9 mouse cellular contexts compared by ENCODE assay signal in the genomic region with DNA sequence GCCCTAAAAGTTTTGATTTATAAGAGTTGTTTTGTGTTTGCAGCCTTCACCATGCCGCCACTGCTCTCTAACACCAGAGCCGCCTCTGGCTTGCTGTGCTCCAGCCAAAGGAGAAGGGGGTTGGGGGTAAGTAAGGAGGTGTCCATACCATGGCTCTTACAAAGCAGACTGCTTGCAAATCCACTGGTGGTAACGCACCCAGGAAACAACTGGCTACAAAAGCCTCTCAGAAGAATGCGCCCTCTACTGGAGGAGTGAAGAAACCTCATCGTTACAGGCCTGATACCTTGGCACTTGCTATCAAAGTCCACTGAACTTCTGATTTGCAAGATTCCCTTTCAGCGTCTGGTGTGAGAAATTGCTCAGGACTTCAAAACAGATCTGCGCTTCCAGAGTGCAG. TPM values are rescaled to one million over a fixed set of nuclear protein-coding genes. Genes with fewer than 3 reads are reported as not detected.
DNase-seq lines count a peak whose midpoint lies in the region; ATAC-seq and TF ChIP-seq lines count a peak whose summit lies in the region.
"Had no signal": no experiment of that assay in that cellular context is flagged by ENCODE, and none has a peak within 500 bp of the region (broad histone marks: within the 10 kb centered on the region; RNA-seq: fewer than 3 reads in every experiment).

No protein-coding gene starts in this region.

- no peaks in the 10 kb centered on the region for H3K9me3 ChIP-seq in forebrain, embryonic 14.5 days (replicated peaks; ENCODE audit: control insufficient read depth, low read length)
- no peaks in the 10 kb centered on the region for H3K9me3 ChIP-seq in forebrain, embryonic 13.5 days (replicated peaks)
- H3K9me3 ChIP-seq in kidney, postnatal 0 days (replicated peaks; ENCODE audit: low read length) = no peaks in the 10 kb centered on the region
- H3K9me3 ChIP-seq in stomach, postnatal 0 days (ENCODE audit: control insufficient read depth, low read length) = no peaks in the 10 kb centered on the region
- H3K9me3 ChIP-seq: limb, embryonic 15.5 days had no signal

- H3K27ac ChIP-seq in forebrain, embryonic 14.5 days (ENCODE audit: low read depth, low read length) = no peak overlapping the region
- no peak overlapping the region for H3K27ac ChIP-seq in forebrain, embryonic 13.5 days
- H3K27ac ChIP-seq in kidney, postnatal 0 days = no peak overlapping the region
- no peak overlapping the region for H3K27ac ChIP-seq in stomach, postnatal 0 days (replicated peaks)
- H3K27ac ChIP-seq: limb, embryonic 15.5 days had no signal

- H3K9ac ChIP-seq in forebrain, embryonic 14.5 days (ENCODE audit: low read length) = no peak overlapping the region
- H3K9ac ChIP-seq in forebrain, embryonic 13.5 days = no peak overlapping the region
- H3K9ac ChIP-seq in kidney, postnatal 0 days (ENCODE audit: low read depth, low read length) = no peak overlapping the region
- no peak overlapping the region for H3K9ac ChIP-seq in stomach, postnatal 0 days (ENCODE audit: low read length)
- H3K9ac ChIP-seq: limb, embryonic 15.5 days had no signal

- no peak overlapping the region for H3K4me2 ChIP-seq in forebrain, embryonic 14.5 days (ENCODE audit: low read length)
- no peak overlapping the region for H3K4me2 ChIP-seq in forebrain, embryonic 13.5 days
- H3K4me2 ChIP-seq in kidney, postnatal 0 days (ENCODE audit: low read length) = no peak overlapping the region
- H3K4me2 ChIP-seq in stomach, postnatal 0 days (replicated peaks; ENCODE audit: low read depth) = no peak overlapping the region
- H3K4me2 ChIP-seq: limb, embryonic 15.5 days had no signal

- peak; percentile 73 for TF ChIP-seq CTCF in kidney, postnatal 0 days (IDR thresholded peaks at IDR 0.05; ENCODE audit: low read depth)
- peak; percentile 71 for TF ChIP-seq CTCF in stomach, postnatal 0 days (IDR thresholded peaks at IDR 0.05; ENCODE audit: low read depth)

- WGBS in forebrain, embryonic 14.5 days = 13% methylated on average over 7 of the region's 7 CpGs
- 16% methylated on average over 7 of the region's 7 CpGs for WGBS in forebrain, embryonic 13.5 days
- 16% methylated on average over 7 of the region's 7 CpGs for WGBS in kidney, postnatal 0 days
- 15% methylated on average over 7 of the region's 7 CpGs for WGBS in stomach, postnatal 0 days

- no peaks in the 10 kb centered on the region for H3K36me3 ChIP-seq in forebrain, embryonic 14.5 days (ENCODE audit: control insufficient read depth, insufficient read depth, low read length)
- no peaks in the 10 kb centered on the region for H3K36me3 ChIP-seq in forebrain, embryonic 13.5 days (ENCODE audit: poor library complexity, severe bottlenecking)
- no peaks in the 10 kb centered on the region for H3K36me3 ChIP-seq in kidney, postnatal 0 days (ENCODE audit: insufficient read depth, low read length)
- no peaks in the 10 kb centered on the region for H3K36me3 ChIP-seq in stomach, postnatal 0 days (ENCODE audit: control insufficient read depth, insufficient read depth, low read length)
- H3K36me3 ChIP-seq: limb, embryonic 15.5 days had no signal

- peak; percentile 53 for DNase-seq in forebrain, embryonic 14.5 days (ENCODE audit: low spot score)
- DNase-seq in retina, postnatal 1 day = peak; percentile 63
- DNase-seq in retina, embryonic 14.5 days (ENCODE audit: low spot score) = no peak
- DNase-seq in kidney, postnatal 0 days (ENCODE audit: low spot score) = peak; percentile 59
- DNase-seq in stomach, postnatal 0 days (ENCODE audit: low spot score) = peak; percentile 24
- DNase-seq in cerebellum, postnatal 36 days = no peak
- no peak for DNase-seq in right cerebral cortex, postnatal 4 days

- no peaks in the 10 kb centered on the region for H3K27me3 ChIP-seq in forebrain, embryonic 14.5 days (replicated peaks; ENCODE audit: control insufficient read depth, insufficient read depth, low read length)
- peaks cover 10% of the 10 kb centered on the region; the same call in 1 of the 2 replicates for H3K27me3 ChIP-seq in forebrain, embryonic 13.5 days
- H3K27me3 ChIP-seq in kidney, postnatal 0 days (ENCODE audit: insufficient read depth, low read length) = no peaks in the 10 kb centered on the region
- no peaks in the 10 kb centered on the region for H3K27me3 ChIP-seq in stomach, postnatal 0 days (ENCODE audit: control insufficient read depth, insufficient read depth, low read length)
- H3K27me3 ChIP-seq: limb, embryonic 15.5 days had no signal

- H3K4me3 ChIP-seq in forebrain, embryonic 14.5 days (ENCODE audit: low read depth, low read length) = no peak overlapping the region
- no peak overlapping the region for H3K4me3 ChIP-seq in forebrain, embryonic 13.5 days
- H3K4me3 ChIP-seq in kidney, postnatal 0 days (replicated peaks; ENCODE audit: low read depth, low read length) = no peak overlapping the region
- H3K4me3 ChIP-seq in stomach, postnatal 0 days (ENCODE audit: low read depth, low read length) = no peak overlapping the region
- H3K4me3 ChIP-seq: limb, embryonic 15.5 days had no signal

- H3K4me1 ChIP-seq in forebrain, embryonic 14.5 days (ENCODE audit: control insufficient read depth, insufficient read depth, low read length) = no peaks in the 10 kb centered on the region
- H3K4me1 ChIP-seq in forebrain, embryonic 13.5 days = peaks cover 3% of the 10 kb centered on the region; the same call in 1 of the 2 replicates
- no peaks in the 10 kb centered on the region for H3K4me1 ChIP-seq in kidney, postnatal 0 days (replicated peaks; ENCODE audit: insufficient read depth, low read length)
- H3K4me1 ChIP-seq in stomach, postnatal 0 days (replicated peaks; ENCODE audit: control insufficient read depth, insufficient read depth) = no peaks in the 10 kb centered on the region
- H3K4me1 ChIP-seq: limb, embryonic 15.5 days had no signal

- no peak for ATAC-seq in forebrain, embryonic 14.5 days
- ATAC-seq in forebrain, embryonic 13.5 days = no peak
- no peak for ATAC-seq in kidney, postnatal 0 days (replicated peaks; ENCODE audit: low FRiP score, low read depth)
- no peak for ATAC-seq in stomach, postnatal 0 days (ENCODE audit: low FRiP score, low TSS enrichment)

- no peak for TF ChIP-seq EP300 in stomach, postnatal 0 days (optimal IDR thresholded peaks at IDR 0.05)

RNA-seq across cellular contexts. Expression of a gene that starts 5.9 kb away (rescaled TPM):
- polyA plus RNA-seq in forebrain, embryonic 14.5 days (2014; fragmentation: Nextera tagmentation; extraction: Ambion mirVana) = 32.6 and 38.0 TPM in 2 replicates
- 63.4 and 81.4 TPM in 2 replicates for polyA plus RNA-seq in forebrain, embryonic 13.5 days (2015; fragmentation: Nextera tagmentation; extraction: Ambion mirVana)
- polyA plus RNA-seq in kidney, postnatal 0 days (2015; fragmentation: Nextera tagmentation; extraction: Ambion mirVana) = 37.6 and 39.0 TPM in 2 replicates
- polyA plus RNA-seq in stomach, postnatal 0 days (2015; fragmentation: Nextera tagmentation; extraction: Ambion mirVana) = 27.4 and 33.2 TPM in 2 replicates

RNA-seq across cellular contexts. Expression of a gene that starts 6.4 kb away (rescaled TPM):
- 36.7 and 37.6 TPM in 2 replicates for polyA plus RNA-seq in forebrain, embryonic 14.5 days (2014; fragmentation: Nextera tagmentation; extraction: Ambion mirVana)
- polyA plus RNA-seq in forebrain, embryonic 13.5 days (2015; fragmentation: Nextera tagmentation; extraction: Ambion mirVana) = 38.3 and 43.2 TPM in 2 replicates
- polyA plus RNA-seq in kidney, postnatal 0 days (2015; fragmentation: Nextera tagmentation; extraction: Ambion mirVana) = 50.0 and 54.3 TPM in 2 replicates
- 28.0 and 28.6 TPM in 2 replicates for polyA plus RNA-seq in stomach, postnatal 0 days (2015; fragmentation: Nextera tagmentation; extraction: Ambion mirVana)

RNA-seq across cellular contexts. Expression of a gene that starts 50.7 kb away (rescaled TPM):
- polyA plus RNA-seq in forebrain, embryonic 14.5 days (2014; fragmentation: Nextera tagmentation; extraction: Ambion mirVana) = 13.2 and 14.8 TPM in 2 replicates
- 26.3 and 27.6 TPM in 2 replicates for polyA plus RNA-seq in forebrain, embryonic 13.5 days (2015; fragmentation: Nextera tagmentation; extraction: Ambion mirVana)
- polyA plus RNA-seq in kidney, postnatal 0 days (2015; fragmentation: Nextera tagmentation; extraction: Ambion mirVana) = 12.4 and 15.6 TPM in 2 replicates
- 8.5 and 9.3 TPM in 2 replicates for polyA plus RNA-seq in stomach, postnatal 0 days (2015; fragmentation: Nextera tagmentation; extraction: Ambion mirVana)

RNA-seq across cellular contexts. Expression of a gene that starts 50.9 kb away (rescaled TPM):
- 38.0 and 41.9 TPM in 2 replicates for polyA plus RNA-seq in forebrain, embryonic 14.5 days (2014; fragmentation: Nextera tagmentation; extraction: Ambion mirVana)
- polyA plus RNA-seq in forebrain, embryonic 13.5 days (2015; fragmentation: Nextera tagmentation; extraction: Ambion mirVana) = 80.5 and 82.5 TPM in 2 replicates
- 31.9 and 38.7 TPM in 2 replicates for polyA plus RNA-seq in kidney, postnatal 0 days (2015; fragmentation: Nextera tagmentation; extraction: Ambion mirVana)
- 17.6 and 23.7 TPM in 2 replicates for polyA plus RNA-seq in stomach, postnatal 0 days (2015; fragmentation: Nextera tagmentation; extraction: Ambion mirVana)

Comparison
In these comparisons a context has a peak if more than half of its experiments do, and no peak if none do; other contexts are left out.
1. DNase-seq: peak in forebrain, embryonic 14.5 days (single experiment), retina, postnatal 1 day (single experiment), kidney, postnatal 0 days (single experiment) and stomach, postnatal 0 days (single experiment); none in retina, embryonic 14.5 days (single experiment), cerebellum, postnatal 36 days (0 of 2) and right cerebral cortex, postnatal 4 days (single experiment).